Mouse (Mus musculus): ENCODE results near the gene 4930539E08Rik. TPM values are rescaled to one million over a fixed set of nuclear protein-coding genes. Genes with fewer than 3 reads are reported as not detected.

The 4930539E08Rik gene
- polyA plus RNA-seq, 2 experiments: 0.18 to 0.35 TPM

DNA sequence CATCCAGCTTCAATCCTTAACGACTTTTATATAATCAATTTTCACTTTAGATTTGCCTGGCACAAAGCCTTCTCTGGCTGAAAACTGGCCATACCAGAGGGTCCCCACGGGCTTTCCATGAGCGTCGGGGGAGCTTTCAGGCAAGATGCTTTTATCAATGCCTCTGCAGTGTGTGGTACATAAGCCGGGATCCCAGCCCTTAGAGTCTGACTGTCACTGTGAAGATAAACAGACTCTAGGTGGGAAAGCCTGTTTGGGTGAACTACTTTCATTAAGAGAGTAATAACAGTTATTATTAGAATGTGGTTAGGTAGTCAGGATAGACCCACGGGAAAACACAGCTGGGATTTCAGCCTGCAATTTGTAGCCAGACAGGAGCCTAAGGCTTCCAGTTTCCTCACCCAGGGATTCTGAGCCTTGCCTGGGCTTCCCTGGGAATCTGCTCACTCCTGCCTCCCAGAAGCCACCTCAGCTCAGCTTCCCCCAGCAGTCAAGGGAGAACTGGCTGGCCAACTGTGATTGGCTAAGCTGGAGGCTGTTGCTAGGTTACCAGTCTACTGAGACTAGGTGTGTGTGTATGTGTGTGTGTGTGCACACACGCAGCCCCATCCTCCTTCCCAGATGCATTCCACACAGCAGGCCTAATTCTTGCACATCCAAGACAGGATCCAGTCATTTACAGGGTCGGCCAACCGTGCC, 45.6 kb downstream of the 4930539E08Rik start:
- Histone ChIP-seq H3K4me2 (replicated peaks; ENCODE audit: low read depth, low read length, severe bottlenecking) (no peak overlapping the region), H3K36me3 (ENCODE audit: control insufficient read depth, insufficient read depth, low read length) (no peaks in the 10 kb centered on the region), H3K27me3 (ENCODE audit: control insufficient read depth, insufficient read depth, low read length) (no peaks in the 10 kb centered on the region), H3K27ac (replicated peaks; ENCODE audit: low read depth, low read length) (no peak overlapping the region), H3K9me3 (ENCODE audit: control insufficient read depth, low read length) (no peaks in the 10 kb centered on the region; the same call in 1 of the 2 replicates), H3K4me3 (replicated peaks; ENCODE audit: low read length) (no peak overlapping the region), H3K9ac (ENCODE audit: low read depth, low read length, severe bottlenecking) (no peak overlapping the region), H3K4me1 (ENCODE audit: control insufficient read depth, insufficient read depth, low read length) (no peaks in the 10 kb centered on the region)
- WGBS: 59% methylated on average over 9 of the region's 9 CpGs
- DNase-seq (ENCODE audit: low spot score) (no peak), ATAC-seq (ENCODE audit: low FRiP score, low read depth) (no peak)
- no peak for TF ChIP-seq POLR2A (IDR thresholded peaks at IDR 0.05; ENCODE audit: borderline replicate concordance, extremely low read depth, insufficient read depth, insufficient read length)

GRCm38 (mm10) chr17:28867381-28867780, 47.7 kb downstream of the 4930539E08Rik start:
- H3K4me3 ChIP-seq (replicated peaks; ENCODE audit: low read length): no peak overlapping the region
- 89% methylated on average over 4 of the region's 4 CpGs for WGBS
- DNase-seq (ENCODE audit: low spot score) (no peak), ATAC-seq (ENCODE audit: low FRiP score, low read depth) (no peak)
- no peaks in the 10 kb centered on the region for H3K27me3 ChIP-seq (ENCODE audit: control insufficient read depth, insufficient read depth, low read length)
- no peak for TF ChIP-seq POLR2A (IDR thresholded peaks at IDR 0.05; ENCODE audit: borderline replicate concordance, extremely low read depth, insufficient read depth, insufficient read length)
- H3K27ac ChIP-seq (replicated peaks; ENCODE audit: low read depth, low read length): no peak overlapping the region
- no peak overlapping the region for H3K9ac ChIP-seq (ENCODE audit: low read depth, low read length, severe bottlenecking)
- no peaks in the 10 kb centered on the region for H3K4me1 ChIP-seq (ENCODE audit: control insufficient read depth, insufficient read depth, low read length)
- no peaks in the 10 kb centered on the region for H3K9me3 ChIP-seq (ENCODE audit: control insufficient read depth, low read length)
- H3K36me3 ChIP-seq (ENCODE audit: control insufficient read depth, insufficient read depth, low read length): no peaks in the 10 kb centered on the region
- no peak overlapping the region for H3K4me2 ChIP-seq (replicated peaks; ENCODE audit: low read depth, low read length, severe bottlenecking)

- H3K27ac ChIP-seq (replicated peaks; ENCODE audit: low read depth, low read length): no peak overlapping the region
- ATAC-seq (ENCODE audit: low FRiP score, low read depth): no peak
- no peak overlapping the region for H3K9ac ChIP-seq (ENCODE audit: low read depth, low read length, severe bottlenecking)
- H3K27me3 ChIP-seq (ENCODE audit: control insufficient read depth, insufficient read depth, low read length): no peaks in the 10 kb centered on the region
- no peaks in the 10 kb centered on the region for H3K9me3 ChIP-seq (ENCODE audit: control insufficient read depth, low read length)
- H3K36me3 ChIP-seq (ENCODE audit: control insufficient read depth, insufficient read depth, low read length): no peaks in the 10 kb centered on the region
- no peak overlapping the region for H3K4me3 ChIP-seq (replicated peaks; ENCODE audit: low read length)
- TF ChIP-seq POLR2A (IDR thresholded peaks at IDR 0.05; ENCODE audit: borderline replicate concordance, extremely low read depth, insufficient read depth, insufficient read length): no peak
- no peak for DNase-seq (ENCODE audit: low spot score)
- H3K4me1 ChIP-seq (ENCODE audit: control insufficient read depth, insufficient read depth, low read length): no peaks in the 10 kb centered on the region
- no peak overlapping the region for H3K4me2 ChIP-seq (replicated peaks; ENCODE audit: low read depth, low read length, severe bottlenecking)
These were observed 48.2 kb downstream of the 4930539E08Rik start for GRCm38 (mm10) chr17:28866921-28867320.

- Histone ChIP-seq H3K27me3 (ENCODE audit: control insufficient read depth, insufficient read depth, low read length) (no peaks in the 10 kb centered on the region), H3K4me3 (replicated peaks; ENCODE audit: low read length) (no peak overlapping the region), H3K9ac (ENCODE audit: low read depth, low read length, severe bottlenecking) (no peak overlapping the region), H3K9me3 (ENCODE audit: control insufficient read depth, low read length) (no peaks in the 10 kb centered on the region), H3K4me1 (ENCODE audit: control insufficient read depth, insufficient read depth, low read length) (no peaks in the 10 kb centered on the region), H3K27ac (replicated peaks; ENCODE audit: low read depth, low read length) (no peak overlapping the region), H3K4me2 (replicated peaks; ENCODE audit: low read depth, low read length, severe bottlenecking) (no peak overlapping the region), H3K36me3 (ENCODE audit: control insufficient read depth, insufficient read depth, low read length) (no peaks in the 10 kb centered on the region)
- WGBS: 77% methylated on average over 6 of the region's 6 CpGs
- DNase-seq (ENCODE audit: low spot score): no peak
- TF ChIP-seq POLR2A (IDR thresholded peaks at IDR 0.05; ENCODE audit: borderline replicate concordance, extremely low read depth, insufficient read depth, insufficient read length): no peak
- ATAC-seq (ENCODE audit: low FRiP score, low read depth): no peak
These were observed 50.7 kb downstream of the 4930539E08Rik start for GRCm38 (mm10) chr17:28864464-28864863.

DNA sequence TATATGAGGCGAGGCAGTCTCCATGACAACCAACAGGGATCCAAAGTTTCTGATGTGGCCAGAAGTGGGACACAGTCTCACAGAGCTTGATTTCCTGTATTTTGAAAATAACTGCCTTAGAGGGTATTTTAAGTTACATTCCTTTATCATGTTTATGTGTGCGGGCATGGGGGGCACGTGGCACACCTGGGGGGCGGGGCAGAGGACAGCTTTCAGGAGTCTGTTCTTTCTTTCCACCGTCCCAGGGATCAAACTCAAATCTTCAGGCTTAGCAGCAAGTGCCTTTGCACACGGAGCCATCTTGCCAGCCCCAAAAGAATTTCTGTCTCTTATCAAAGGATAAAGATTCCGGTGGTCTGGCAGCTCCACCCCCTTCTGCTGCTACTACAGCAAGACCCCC, 51.2 kb downstream of the 4930539E08Rik start:
- no peak overlapping the region for H3K9ac ChIP-seq (ENCODE audit: low read depth, low read length, severe bottlenecking)
- TF ChIP-seq POLR2A (IDR thresholded peaks at IDR 0.05; ENCODE audit: borderline replicate concordance, extremely low read depth, insufficient read depth, insufficient read length): no peak
- H3K4me2 ChIP-seq (replicated peaks; ENCODE audit: low read depth, low read length, severe bottlenecking): no peak overlapping the region
- WGBS: 72% methylated on average over 7 of the region's 7 CpGs
- no peaks in the 10 kb centered on the region for H3K4me1 ChIP-seq (ENCODE audit: control insufficient read depth, insufficient read depth, low read length)
- no peak for DNase-seq (ENCODE audit: low spot score)
- H3K9me3 ChIP-seq (ENCODE audit: control insufficient read depth, low read length): no peaks in the 10 kb centered on the region
- no peak overlapping the region for H3K4me3 ChIP-seq (replicated peaks; ENCODE audit: low read length)
- no peak overlapping the region for H3K27ac ChIP-seq (replicated peaks; ENCODE audit: low read depth, low read length)
- no peaks in the 10 kb centered on the region for H3K27me3 ChIP-seq (ENCODE audit: control insufficient read depth, insufficient read depth, low read length)
- no peak for ATAC-seq (ENCODE audit: low FRiP score, low read depth)
- no peaks in the 10 kb centered on the region for H3K36me3 ChIP-seq (ENCODE audit: control insufficient read depth, insufficient read depth, low read length)

All from limb, embryonic 14.5 days (tissue).